Comparison of ENCODE assay signal across 10 mouse cellular contexts in the genomic region with DNA sequence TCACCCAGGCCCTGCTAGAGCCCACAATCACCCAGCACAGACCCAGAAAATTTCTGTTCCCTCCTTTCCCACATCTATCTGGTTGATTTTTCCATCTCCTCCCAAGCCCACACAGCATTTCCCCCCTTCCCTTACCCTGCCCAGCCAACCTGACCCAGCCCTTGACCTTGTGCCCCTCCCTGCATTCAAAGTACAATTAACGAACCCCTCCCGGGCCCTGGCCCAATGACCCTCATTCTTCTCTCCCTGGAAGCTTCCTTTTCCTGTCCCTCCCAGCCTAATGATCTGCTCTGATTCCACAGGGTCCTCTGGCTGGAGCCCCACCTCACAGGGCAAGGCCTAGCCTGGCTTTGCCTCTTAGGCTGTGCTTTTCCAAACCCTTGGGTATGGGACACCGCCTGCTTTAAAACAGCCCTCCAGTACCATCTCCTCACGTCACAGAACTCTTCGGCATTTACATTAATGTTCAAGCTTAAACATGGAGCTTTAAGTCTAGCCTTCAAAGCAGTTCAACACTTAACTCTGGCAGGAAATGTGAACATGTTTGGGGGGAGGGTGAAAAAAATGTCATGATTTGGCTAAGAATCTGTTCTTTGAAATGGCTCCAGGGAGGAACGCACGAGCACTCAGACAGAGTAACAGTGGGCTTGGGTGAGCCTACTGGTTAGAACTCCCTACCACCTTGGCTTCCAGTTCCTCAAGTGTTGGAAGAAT.
DNase-seq lines count a peak whose midpoint lies in the region; ATAC-seq and TF ChIP-seq lines count a peak whose summit lies in the region.
"Had no signal": no experiment of that assay in that cellular context is flagged by ENCODE, and none has a peak within 500 bp of the region (broad histone marks: within the 10 kb centered on the region; RNA-seq: fewer than 3 reads in every experiment).

No protein-coding gene starts in this region.

- H3K36me3 ChIP-seq in heart, embryonic 10.5 days: no peaks in the 10 kb centered on the region
- H3K36me3 ChIP-seq in kidney, postnatal 0 days (ENCODE audit: insufficient read depth, low read length): no peaks in the 10 kb centered on the region
- no peaks in the 10 kb centered on the region for H3K36me3 ChIP-seq in stomach, embryonic 16.5 days (ENCODE audit: control insufficient read depth, insufficient read depth, low read length)
- H3K36me3 ChIP-seq: limb, embryonic 15.5 days had no signal

- H3K4me1 ChIP-seq in heart, embryonic 10.5 days: peaks cover 52% of the 10 kb centered on the region
- peaks cover 35% of the 10 kb centered on the region for H3K4me1 ChIP-seq in kidney, postnatal 0 days (replicated peaks; ENCODE audit: insufficient read depth, low read length)
- H3K4me1 ChIP-seq in stomach, embryonic 16.5 days (ENCODE audit: control insufficient read depth, insufficient read depth, low read length): peaks cover 29% of the 10 kb centered on the region; the same call in 1 of the 2 replicates

- WGBS in heart, embryonic 10.5 days: 74% methylated on average over 7 of the region's 7 CpGs
- 42% methylated on average over 7 of the region's 7 CpGs for WGBS in kidney, postnatal 0 days
- 59% methylated on average over 7 of the region's 7 CpGs for WGBS in stomach, embryonic 16.5 days

- no peak overlapping the region for H3K9ac ChIP-seq in kidney, postnatal 0 days (ENCODE audit: low read depth, low read length)
- no peak overlapping the region for H3K9ac ChIP-seq in stomach, embryonic 16.5 days (ENCODE audit: low read length)
- H3K9ac ChIP-seq: limb, embryonic 15.5 days had no signal

- H3K27ac ChIP-seq in heart, embryonic 10.5 days: 0 out of 2 replicates have a peak overlapping the region, but pooled peaks have one; percentile 24
- H3K27ac ChIP-seq in kidney, postnatal 0 days: peak overlapping the region; percentile 19; the same call in 1 of the 2 replicates
- peak overlapping the region; percentile 44 for H3K27ac ChIP-seq in stomach, embryonic 16.5 days (ENCODE audit: low read length)
- H3K27ac ChIP-seq: limb, embryonic 15.5 days had no signal

- H3K4me3 ChIP-seq in heart, embryonic 10.5 days: no peak overlapping the region
- H3K4me3 ChIP-seq in kidney, postnatal 0 days (replicated peaks; ENCODE audit: low read depth, low read length): no peak overlapping the region
- H3K4me3 ChIP-seq in stomach, embryonic 16.5 days (replicated peaks; ENCODE audit: low read length): no peak overlapping the region
- H3K4me3 ChIP-seq: erythroblast, embryonic 14.5 days; limb, embryonic 15.5 days had no signal

- peak; percentile 11 for DNase-seq in ovary, postnatal 36 days (ENCODE audit: low spot score)
- DNase-seq in ovary, postnatal 10 days (ENCODE audit: low spot score): no peak
- DNase-seq in heart, embryonic 10.5 days (ENCODE audit: low spot score): no peak
- peak; percentile 65 for DNase-seq in kidney, postnatal 0 days (ENCODE audit: low spot score)
- DNase-seq in cerebellum, adult 9-11 months: no peak
- DNase-seq in adipocyte (ENCODE audit: low spot score): no peak
- DNase-seq in testis, postnatal 10 days (ENCODE audit: low spot score): no peak

- no peak overlapping the region for H3K4me2 ChIP-seq in kidney, postnatal 0 days (ENCODE audit: low read length)
- no peak overlapping the region for H3K4me2 ChIP-seq in stomach, embryonic 16.5 days (ENCODE audit: low read depth, low read length)
- H3K4me2 ChIP-seq: limb, embryonic 15.5 days had no signal

- H3K27me3 ChIP-seq in heart, embryonic 10.5 days (ENCODE audit: insufficient read depth, poor library complexity, severe bottlenecking): no peaks in the 10 kb centered on the region
- no peaks in the 10 kb centered on the region for H3K27me3 ChIP-seq in kidney, postnatal 0 days (ENCODE audit: insufficient read depth, low read length)
- H3K27me3 ChIP-seq in stomach, embryonic 16.5 days (ENCODE audit: control insufficient read depth, insufficient read depth, low read length): no peaks in the 10 kb centered on the region
- H3K27me3 ChIP-seq: limb, embryonic 15.5 days had no signal

- no peaks in the 10 kb centered on the region for H3K9me3 ChIP-seq in heart, embryonic 10.5 days
- H3K9me3 ChIP-seq in kidney, postnatal 0 days (replicated peaks; ENCODE audit: low read length): no peaks in the 10 kb centered on the region
- no peaks in the 10 kb centered on the region for H3K9me3 ChIP-seq in stomach, embryonic 16.5 days (replicated peaks; ENCODE audit: control insufficient read depth, low read length)
- H3K9me3 ChIP-seq: limb, embryonic 15.5 days had no signal

- ATAC-seq in kidney, postnatal 0 days (replicated peaks; ENCODE audit: low FRiP score, low read depth): no peak
- ATAC-seq in stomach, embryonic 16.5 days (ENCODE audit: insufficient read depth, low FRiP score): peak; percentile 26; the same call in 1 of the 2 replicates

- no peak for TF ChIP-seq CTCF in kidney, postnatal 0 days (IDR thresholded peaks at IDR 0.05; ENCODE audit: low read depth)

Comparison
In these comparisons a context has a peak if more than half of its experiments do, and no peak if none do; other contexts are left out.
1. DNase-seq: peak in ovary, postnatal 36 days (single experiment) and kidney, postnatal 0 days (single experiment); none in ovary, postnatal 10 days (single experiment), heart, embryonic 10.5 days (single experiment), cerebellum, adult 9-11 months (single experiment), adipocyte (single experiment) and testis, postnatal 10 days (single experiment).
2. Peak in every context shown above with its lines, with median percentiles within 50 percentile points of each other: H3K27ac ChIP-seq.